Mouse (Mus musculus) MEL (cell line): Measurements from ENCODE around the gene Mob2.

ENCODE experiments used
- CHD2 ChIP-seq: IDR thresholded peaks from 2 replicates; pipeline ENCODE4 v1.6.1; 2011; ENCODE audit warnings: low read length, improper control_type of control experiment
- CTCF ChIP-seq, 3 experiments: IDR thresholded peaks in 2 of 3; conservative IDR thresholded peaks in 1 of 3; 2 replicates each; pipeline ENCODE4 v1.5.1; 2011 to 2012; ENCODE audit warnings: low read length in 3 of 3, low read depth in 2 of 3, mild to moderate bottlenecking in 2 of 3, improper control_type of control experiment in 1 of 3, inconsistent platforms in 1 of 3, mixed read lengths in 1 of 3, moderate library complexity in 1 of 3; ENCODE audit not compliant: control insufficient read depth in 1 of 3, insufficient read depth in 1 of 3, poor library complexity in 1 of 3, severe bottlenecking in 1 of 3
- EP300 ChIP-seq, 2 experiments: IDR thresholded peaks; 2 replicates each; pipeline ENCODE4 v1.6.1; 2011; ENCODE audit warnings: improper control_type of control experiment in 2 of 2, low read length in 2 of 2, low read depth in 1 of 2, mild to moderate bottlenecking in 1 of 2
- GATA1 ChIP-seq: IDR thresholded peaks from 2 replicates; pipeline ENCODE4 v1.6.1; 2011; ENCODE audit warnings: low read depth, low read length, improper control_type of control experiment
- JUND ChIP-seq: IDR thresholded peaks from 2 replicates; pipeline ENCODE4 v1.6.1; 2011; ENCODE audit warnings: low read depth, mild to moderate bottlenecking, improper control_type of control experiment, low read length
- POLR2A ChIP-seq, 2 experiments: IDR thresholded peaks; 2 replicates each; pipeline ENCODE4 v1.6.1; 2011 to 2012; ENCODE audit warnings: low read length in 2 of 2, mild to moderate bottlenecking in 2 of 2, control low read depth in 1 of 2, improper control_type of control experiment in 1 of 2, low read depth in 1 of 2, moderate library complexity in 1 of 2; ENCODE audit not compliant: control insufficient read depth in 1 of 2, insufficient read depth in 1 of 2, poor library complexity in 1 of 2
- POLR2AphosphoS2 ChIP-seq: IDR thresholded peaks from 2 replicates; pipeline ENCODE4 v1.6.1; 2011; ENCODE audit warnings: low read length, improper control_type of control experiment
- POLR2AphosphoS5 ChIP-seq: IDR thresholded peaks from 2 replicates; pipeline ENCODE4 v1.6.1; 2012; ENCODE audit warnings: low read depth, borderline replicate concordance, mild to moderate bottlenecking, inconsistent platforms, low read length, moderate library complexity, mixed read lengths
- SMC3 ChIP-seq: IDR thresholded peaks from 2 replicates; pipeline ENCODE4 v1.6.1; 2011; ENCODE audit warnings: low read depth, low read length, improper control_type of control experiment
- UBTF ChIP-seq: IDR thresholded peaks from 2 replicates; pipeline ENCODE4 v1.6.1; 2012; ENCODE audit warnings: low read depth, mild to moderate bottlenecking, inconsistent platforms, low read length, improper control_type of control experiment, moderate library complexity, borderline replicate concordance; ENCODE audit not compliant: insufficient read depth
- ZKSCAN1 ChIP-seq: IDR thresholded peaks from 2 replicates; pipeline ENCODE4 v1.6.1; 2012; ENCODE audit warnings: low read depth, mild to moderate bottlenecking, inconsistent platforms, low read length, improper control_type of control experiment, moderate library complexity

DNA sequence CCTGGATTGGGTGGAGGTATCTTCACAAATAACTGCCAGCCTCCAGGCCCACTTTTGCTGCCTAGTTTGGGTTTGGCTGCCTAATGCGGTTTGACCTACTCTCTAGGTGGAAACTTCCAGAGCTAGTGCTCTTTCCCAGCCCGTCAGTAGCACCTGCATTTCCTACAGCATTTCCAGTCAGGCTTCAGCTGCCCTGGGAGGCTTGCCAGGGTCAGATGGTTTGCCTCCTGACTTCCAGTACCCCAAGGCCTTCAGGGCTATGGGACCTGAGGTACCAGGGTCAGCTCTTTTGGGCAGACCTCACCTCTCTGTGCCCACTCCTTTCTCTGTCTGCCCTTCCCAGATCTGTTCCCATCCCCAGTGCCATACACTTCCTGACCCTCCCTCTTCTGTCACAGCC, 99.9 kb downstream of the Mob2 start:
- no peak for TF ChIP-seq CTCF (IDR thresholded peaks at IDR 0.05 in 2 of 3, conservative IDR thresholded peaks at IDR 0.05 in 1 of 3; ENCODE audit: control insufficient read depth in 1 of 3, insufficient read depth in 1 of 3, low read depth in 2 of 3, low read length in 3 of 3, poor library complexity in 1 of 3, severe bottlenecking in 1 of 3)
- TF ChIP-seq UBTF, result no peak
- TF ChIP-seq POLR2A (IDR thresholded peaks at IDR 0.05; ENCODE audit: control insufficient read depth in 1 of 2, insufficient read depth in 1 of 2, low read depth in 1 of 2, low read length in 2 of 2, poor library complexity in 1 of 2), result no peak
- TF ChIP-seq ZKSCAN1, result no peak
- TF ChIP-seq CHD2, result no peak
- TF ChIP-seq JUND, result no peak
- TF ChIP-seq SMC3, result no peak
- no peak for TF ChIP-seq EP300 (IDR thresholded peaks at IDR 0.05; ENCODE audit: low read depth in 1 of 2, low read length in 2 of 2)
- no peak for TF ChIP-seq POLR2AphosphoS2
- TF ChIP-seq GATA1, result no peak
- no peak for TF ChIP-seq POLR2AphosphoS5
